Mouse (Mus musculus): ENCODE measurements at regions not wholly inside any gene's neighbourhood (a gene's known extent, or its start where the extent isn't known, plus 50 kb on each side); places are given as distances from the start of the nearest gene placed in this dataset.

DNA sequence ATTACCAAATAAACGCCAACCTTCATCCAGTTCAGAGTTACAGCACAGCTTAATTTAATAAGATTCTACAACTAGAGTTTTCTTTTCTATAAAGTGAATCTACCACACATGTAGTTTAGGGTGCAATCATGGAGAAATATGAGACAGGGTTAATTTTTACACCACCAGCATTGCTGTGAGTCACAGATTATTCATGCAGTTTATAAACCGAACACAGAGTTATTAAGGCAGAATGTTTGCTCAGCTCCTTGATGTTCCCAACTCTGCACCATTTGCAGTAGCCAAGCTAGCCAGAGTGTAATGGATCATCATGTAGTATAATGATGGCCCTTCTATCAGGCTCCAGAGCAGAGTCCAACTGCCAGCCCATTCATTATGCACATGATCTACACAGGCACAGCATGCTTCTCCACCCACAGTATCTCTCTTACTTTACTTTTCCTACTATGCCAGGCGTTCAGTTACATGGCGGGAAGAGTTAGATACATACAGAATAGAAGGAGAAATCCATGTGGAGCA lies 281.4 kb upstream of the Gm9747 start:
- Histone ChIP-seq H3K4me1 (no peaks in the 10 kb centered on the region), H3K9me3 (no peaks in the 10 kb centered on the region), H3K27me3 (replicated peaks) (no peaks in the 10 kb centered on the region), H3K4me3 (replicated peaks) (no peak overlapping the region), H3K36me3 (replicated peaks; ENCODE audit: low read length) (no peaks in the 10 kb centered on the region)
- TF ChIP-seq GATA1 (IDR thresholded peaks at IDR 0.05; ENCODE audit: borderline replicate concordance, low read length): no peak
- TF ChIP-seq FLI1 (IDR thresholded peaks at IDR 0.05; ENCODE audit: low read length): no peak

DNA sequence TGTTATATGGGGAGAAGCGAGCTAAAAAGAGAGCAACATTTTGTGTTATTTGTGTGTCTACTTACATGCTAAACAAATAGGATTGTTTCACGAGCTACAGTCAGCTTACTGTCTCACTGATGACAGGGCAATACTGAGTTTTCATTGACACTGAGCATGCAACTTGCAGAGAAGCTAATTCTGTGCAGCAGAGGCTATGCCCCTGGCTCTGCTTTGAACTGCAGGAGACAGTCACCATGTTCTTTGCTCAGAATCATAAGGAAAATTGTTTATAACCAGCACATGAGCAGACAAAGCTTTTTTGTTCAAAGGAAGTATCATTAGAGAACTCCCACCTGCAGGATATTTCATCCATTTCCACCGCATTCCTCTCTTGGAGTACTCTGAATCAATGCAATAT lies 280.8 kb upstream of the Gm9747 start:
- H3K27me3 ChIP-seq (replicated peaks): no peaks in the 10 kb centered on the region

DNA sequence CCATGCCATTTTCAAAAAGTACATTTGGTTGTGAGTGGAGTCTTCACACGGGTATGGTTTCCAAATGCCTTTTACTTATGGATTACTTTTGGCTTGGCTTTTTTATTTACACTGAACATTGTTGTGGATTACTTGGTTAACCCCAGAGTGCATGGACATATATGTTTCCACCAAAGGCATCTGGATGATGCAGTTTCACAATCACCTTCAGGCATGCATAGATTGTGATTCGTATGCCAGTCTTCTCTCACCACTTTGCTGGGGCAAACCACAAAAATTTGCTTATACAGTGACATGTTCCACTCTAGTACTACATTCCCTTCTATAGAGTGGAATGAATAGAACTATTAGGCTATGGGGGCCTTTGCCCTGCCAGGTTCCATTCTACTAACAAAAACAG lies 278.4 kb upstream of the Gm9747 start:
- H3K9me3 ChIP-seq: no peaks in the 10 kb centered on the region
- TF ChIP-seq FLI1 (IDR thresholded peaks at IDR 0.05; ENCODE audit: low read length) (no peak), GATA1 (IDR thresholded peaks at IDR 0.05; ENCODE audit: borderline replicate concordance, low read length) (no peak)
- no peak overlapping the region for H3K4me3 ChIP-seq (replicated peaks)
- no peaks in the 10 kb centered on the region for H3K36me3 ChIP-seq (replicated peaks; ENCODE audit: low read length)
- H3K4me1 ChIP-seq: no peaks in the 10 kb centered on the region
- no peaks in the 10 kb centered on the region for H3K27me3 ChIP-seq (replicated peaks)

More for the DNA sequence above, 280.8 kb upstream of the Gm9747 start:
- no peak overlapping the region for H3K4me3 ChIP-seq (replicated peaks)
- H3K36me3 ChIP-seq (replicated peaks; ENCODE audit: low read length): no peaks in the 10 kb centered on the region
- no peaks in the 10 kb centered on the region for H3K9me3 ChIP-seq
- no peaks in the 10 kb centered on the region for H3K4me1 ChIP-seq
- TF ChIP-seq FLI1 (IDR thresholded peaks at IDR 0.05; ENCODE audit: low read length) (no peak), GATA1 (IDR thresholded peaks at IDR 0.05; ENCODE audit: borderline replicate concordance, low read length) (no peak)

DNA sequence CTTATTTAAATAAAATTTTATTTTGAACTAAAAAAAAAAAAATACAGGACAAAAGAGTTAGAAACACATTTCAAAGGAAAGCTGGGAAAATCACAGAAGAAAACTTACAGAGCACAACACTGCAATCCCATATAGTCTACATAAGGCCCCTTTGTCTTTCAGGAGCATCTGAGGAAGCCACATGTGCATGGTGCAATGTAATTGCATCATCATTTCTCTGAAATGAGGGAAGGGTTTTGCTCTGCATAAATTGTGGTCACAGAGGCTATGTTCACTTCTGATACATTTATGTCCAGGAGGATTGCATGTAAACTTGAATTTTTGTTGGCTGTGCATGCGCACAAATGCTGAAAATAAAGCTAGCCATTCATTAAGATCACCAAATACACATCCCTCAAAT lies 265.9 kb upstream of the Gm9747 start:
- no peak overlapping the region for H3K4me3 ChIP-seq (replicated peaks)
- H3K9me3 ChIP-seq: no peaks in the 10 kb centered on the region
- no peaks in the 10 kb centered on the region for H3K4me1 ChIP-seq
- no peaks in the 10 kb centered on the region for H3K36me3 ChIP-seq (replicated peaks; ENCODE audit: low read length)
- H3K27me3 ChIP-seq (replicated peaks): no peaks in the 10 kb centered on the region
- TF ChIP-seq GATA1 (IDR thresholded peaks at IDR 0.05; ENCODE audit: borderline replicate concordance, low read length): no peak
- no peak for TF ChIP-seq FLI1 (IDR thresholded peaks at IDR 0.05; ENCODE audit: low read length)

DNA sequence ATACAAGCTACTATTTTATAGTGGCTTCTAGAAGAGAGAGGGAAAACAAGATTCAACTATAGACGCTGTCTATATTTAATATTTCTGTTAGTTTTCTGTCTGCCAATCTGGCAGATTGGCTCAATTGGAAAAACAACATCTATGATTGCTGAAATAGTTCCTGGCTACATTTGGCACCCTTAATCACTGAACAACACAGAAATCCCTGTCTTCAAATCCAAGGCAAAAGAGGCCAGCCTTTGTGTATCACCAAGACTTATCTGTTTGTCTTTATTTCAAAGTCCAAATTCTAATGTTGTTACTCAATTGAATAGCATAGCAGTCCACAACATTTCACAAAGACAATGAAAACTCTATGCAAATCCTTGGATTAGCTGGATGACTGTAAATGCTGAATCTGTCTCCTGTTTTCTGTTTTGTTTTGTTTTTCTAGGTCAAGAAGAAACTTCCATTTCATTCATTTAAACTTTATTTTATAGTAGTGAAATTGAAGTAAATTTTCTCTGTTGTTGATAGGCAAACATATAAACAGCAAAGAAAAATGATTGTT lies 265.1 kb upstream of the Gm9747 start:
- Histone ChIP-seq H3K27me3 (replicated peaks) (no peaks in the 10 kb centered on the region), H3K36me3 (replicated peaks; ENCODE audit: low read length) (no peaks in the 10 kb centered on the region), H3K4me1 (no peaks in the 10 kb centered on the region), H3K9me3 (no peaks in the 10 kb centered on the region), H3K4me3 (replicated peaks) (no peak overlapping the region)
- TF ChIP-seq FLI1 (IDR thresholded peaks at IDR 0.05; ENCODE audit: low read length): no peak
- TF ChIP-seq GATA1 (IDR thresholded peaks at IDR 0.05; ENCODE audit: borderline replicate concordance, low read length): no peak

DNA sequence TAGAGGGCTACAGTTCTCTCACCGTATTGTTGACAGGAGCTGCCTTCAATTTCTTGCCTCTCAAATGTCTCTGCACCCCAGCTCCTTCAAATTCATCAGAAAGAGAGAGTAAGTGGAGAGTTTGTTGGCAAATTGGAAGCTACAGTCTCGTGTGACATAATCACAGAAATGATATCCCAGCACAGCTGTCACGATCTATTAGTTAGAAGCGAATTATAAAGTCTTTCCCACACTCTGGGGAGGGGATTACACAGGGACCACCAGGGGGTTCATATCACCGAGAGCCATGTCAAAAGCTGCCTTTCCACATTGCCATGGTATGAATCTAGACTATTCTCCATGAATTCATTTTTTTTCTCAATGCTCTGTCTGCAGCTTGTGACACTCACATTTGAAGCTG lies 260.3 kb upstream of the Gm9747 start:
- Histone ChIP-seq H3K27me3 (replicated peaks) (no peaks in the 10 kb centered on the region), H3K4me3 (replicated peaks) (no peak overlapping the region), H3K4me1 (no peaks in the 10 kb centered on the region), H3K9me3 (peaks cover 6% of the 10 kb centered on the region; the same call in 1 of the 2 replicates), H3K36me3 (replicated peaks; ENCODE audit: low read length) (no peaks in the 10 kb centered on the region)
- no peak for TF ChIP-seq GATA1 (IDR thresholded peaks at IDR 0.05; ENCODE audit: borderline replicate concordance, low read length)
- no peak for TF ChIP-seq FLI1 (IDR thresholded peaks at IDR 0.05; ENCODE audit: low read length)

DNA sequence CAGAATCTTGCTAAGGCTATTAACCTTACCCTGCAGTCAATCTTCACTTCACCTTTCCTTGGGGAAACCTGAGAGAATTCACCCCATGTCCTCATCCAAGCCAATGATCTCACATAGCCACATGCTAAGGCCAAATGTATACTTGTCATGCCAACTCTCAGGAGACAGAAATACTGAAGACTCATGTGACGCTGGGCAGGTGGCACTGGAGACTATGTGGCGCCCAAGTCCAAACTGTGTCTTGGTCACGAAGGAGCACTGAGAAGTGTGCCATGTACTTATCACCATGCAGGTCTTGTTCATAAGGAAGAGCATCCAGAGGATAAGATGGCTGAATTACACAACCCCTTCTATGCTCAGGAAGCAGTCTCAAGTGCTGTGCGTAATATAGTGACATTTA lies 259.4 kb upstream of the Gm9747 start:
- H3K27me3 ChIP-seq (replicated peaks): no peaks in the 10 kb centered on the region
- H3K4me1 ChIP-seq: no peaks in the 10 kb centered on the region
- no peak overlapping the region for H3K4me3 ChIP-seq (replicated peaks)
- no peaks in the 10 kb centered on the region for H3K36me3 ChIP-seq (replicated peaks; ENCODE audit: low read length)
- no peak for TF ChIP-seq GATA1 (IDR thresholded peaks at IDR 0.05; ENCODE audit: borderline replicate concordance, low read length)
- TF ChIP-seq FLI1 (IDR thresholded peaks at IDR 0.05; ENCODE audit: low read length): no peak
- H3K9me3 ChIP-seq: peaks cover 6% of the 10 kb centered on the region; the same call in 1 of the 2 replicates

DNA sequence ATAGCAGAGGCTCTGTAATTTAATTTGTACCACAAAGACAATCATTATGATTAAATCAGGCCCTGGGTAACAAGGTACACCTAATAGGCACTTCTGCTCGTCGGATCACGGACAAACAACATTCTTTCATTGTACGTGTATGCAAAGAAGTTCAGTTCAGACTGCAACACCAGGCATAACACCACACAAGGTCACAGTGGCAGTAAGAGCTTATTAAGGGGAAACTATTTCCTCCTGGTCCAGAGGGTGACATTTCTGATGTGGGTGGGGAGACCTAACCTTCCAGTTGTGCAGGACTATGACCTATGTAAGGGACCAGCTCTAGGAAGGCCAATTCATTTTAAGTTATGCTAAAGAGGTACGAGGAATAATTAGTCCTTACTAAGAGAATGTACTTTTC lies 225.0 kb upstream of the Gm9747 start:
- Histone ChIP-seq H3K4me1 (no peaks in the 10 kb centered on the region), H3K36me3 (replicated peaks; ENCODE audit: low read length) (no peaks in the 10 kb centered on the region), H3K27me3 (replicated peaks) (no peaks in the 10 kb centered on the region), H3K9me3 (peaks cover under 1% of the 10 kb centered on the region; the same call in 1 of the 2 replicates), H3K4me3 (replicated peaks) (no peak overlapping the region)
- TF ChIP-seq FLI1 (IDR thresholded peaks at IDR 0.05; ENCODE audit: low read length) (no peak), GATA1 (IDR thresholded peaks at IDR 0.05; ENCODE audit: borderline replicate concordance, low read length) (no peak)

DNA sequence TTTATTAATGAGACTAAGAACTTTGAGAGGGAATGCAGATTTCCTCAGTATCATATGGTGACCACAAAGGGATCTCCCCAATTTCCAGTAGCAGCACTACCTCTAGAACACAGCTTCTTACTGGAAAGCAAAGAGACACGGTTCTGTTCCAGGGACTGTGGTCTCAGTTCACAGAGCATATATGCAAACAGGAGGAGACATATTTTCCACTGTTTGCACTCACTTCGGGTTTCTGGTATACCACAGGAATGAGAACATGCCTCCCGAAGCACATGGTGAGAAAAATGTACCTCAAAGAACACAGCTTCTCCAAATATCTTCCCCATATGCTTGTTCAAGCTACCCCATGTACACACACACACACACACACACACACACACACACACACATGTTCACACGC lies 224.1 kb upstream of the Gm9747 start:
- no peaks in the 10 kb centered on the region for H3K4me1 ChIP-seq
- H3K4me3 ChIP-seq (replicated peaks): no peak overlapping the region
- no peaks in the 10 kb centered on the region for H3K27me3 ChIP-seq (replicated peaks)
- no peaks in the 10 kb centered on the region for H3K36me3 ChIP-seq (replicated peaks; ENCODE audit: low read length)
- TF ChIP-seq FLI1 (IDR thresholded peaks at IDR 0.05; ENCODE audit: low read length) (no peak), GATA1 (IDR thresholded peaks at IDR 0.05; ENCODE audit: borderline replicate concordance, low read length) (no peak)
- peaks cover 6% of the 10 kb centered on the region; the same call in 1 of the 2 replicates for H3K9me3 ChIP-seq

DNA sequence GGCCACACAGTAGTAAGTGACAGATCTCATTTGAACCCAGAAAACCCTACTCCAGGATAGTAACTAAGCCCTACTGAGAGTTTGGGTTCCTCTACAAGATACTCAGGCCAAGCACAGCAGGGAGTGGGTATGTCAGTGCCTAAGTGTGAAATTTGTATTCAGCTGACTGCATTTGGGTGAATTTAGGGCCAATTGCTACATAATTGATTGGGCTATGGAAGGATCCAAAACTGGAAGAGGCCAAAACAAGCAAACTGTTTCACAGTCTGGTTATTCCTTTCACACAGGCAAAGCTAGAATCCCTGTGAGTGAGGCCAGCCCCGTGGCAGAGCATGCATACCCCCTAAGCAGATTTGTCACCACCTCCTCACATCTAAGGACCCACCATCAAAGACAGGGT lies 221.9 kb upstream of the Gm9747 start:
- Histone ChIP-seq H3K36me3 (replicated peaks; ENCODE audit: low read length) (no peaks in the 10 kb centered on the region), H3K9me3 (peaks cover 6% of the 10 kb centered on the region; the same call in 1 of the 2 replicates), H3K27me3 (replicated peaks) (no peaks in the 10 kb centered on the region), H3K4me1 (no peaks in the 10 kb centered on the region), H3K4me3 (replicated peaks) (no peak overlapping the region)
- TF ChIP-seq FLI1 (IDR thresholded peaks at IDR 0.05; ENCODE audit: low read length) (no peak), GATA1 (IDR thresholded peaks at IDR 0.05; ENCODE audit: borderline replicate concordance, low read length) (no peak)
